Mouse (Mus musculus) liver, adult 2 months (tissue): ENCODE measurements at regions not wholly inside any gene's neighbourhood (a gene's known extent, or its start where the extent isn't known, plus 50 kb on each side); places are given as distances from the start of the nearest gene placed in this dataset.

Experiments
- DNase-seq: peaks from one replicate; pipeline ENCODE4 v3.0.0-alpha.2; 2011; ENCODE audit warnings: low read depth, low spot score; ENCODE audit errors: extremely low read depth
- H3K27ac ChIP-seq: fragments of 200-500 bp; replicated peaks from 2 replicates; pipeline ENCODE4 v1.5.1; 2012; ENCODE audit warnings: low read depth, mild to moderate bottlenecking, control low read depth, inconsistent platforms, low read length; ENCODE audit not compliant: insufficient read depth
- H3K27me3 ChIP-seq: fragments of 200-500 bp; 2 replicates; pipeline ENCODE4 v1.6.1; 2012; ENCODE audit warnings: mild to moderate bottlenecking, moderate library complexity, low read length, inconsistent platforms; ENCODE audit not compliant: control insufficient read depth, insufficient read depth
- H3K36me3 ChIP-seq: fragments of 200-500 bp; 2 replicates; pipeline ENCODE4 v1.6.1; 2012; ENCODE audit warnings: low read length, inconsistent platforms; ENCODE audit not compliant: control insufficient read depth, insufficient read depth
- H3K4me1 ChIP-seq: fragments of 200-500 bp; 2 replicates; pipeline ENCODE4 v1.6.1; 2011; ENCODE audit warnings: low read length; ENCODE audit not compliant: control insufficient read depth, insufficient read depth
- H3K4me3 ChIP-seq: fragments of 200-500 bp; 2 replicates; pipeline ENCODE4 v1.5.1; 2011; ENCODE audit warnings: low read depth, mild to moderate bottlenecking, control low read depth, low read length, moderate library complexity; ENCODE audit not compliant: insufficient read depth
- H3K79me2 ChIP-seq: fragments of 200-500 bp; 2 replicates; pipeline ENCODE4 v1.6.1; 2012; ENCODE audit warnings: inconsistent platforms, mild to moderate bottlenecking, low read length, moderate library complexity; ENCODE audit not compliant: control insufficient read depth, insufficient read depth
- H3K9ac ChIP-seq: fragments of 200-500 bp; 2 replicates; pipeline ENCODE4 v1.6.1; 2012; ENCODE audit warnings: low read depth, mild to moderate bottlenecking, control low read depth, inconsistent platforms, low read length
- CTCF ChIP-seq: fragments of 200-500 bp; IDR thresholded peaks from 2 replicates; pipeline ENCODE4 v1.5.1; 2011; ENCODE audit warnings: low read depth, low read length, control low read depth
- POLR2A ChIP-seq: fragments of 200-500 bp; IDR thresholded peaks from 2 replicates; pipeline ENCODE4 v1.6.1; 2011; ENCODE audit warnings: low read length, control low read depth; ENCODE audit not compliant: insufficient read depth; ENCODE audit errors: extremely low read depth
- WGBS: fragments of 180-500 bp; shearing (Covaris S2); methylation state at CpG from one replicate; pipeline ENCODE4 v1.1.7; 2018; 5-methylcytosine and 5-hydroxymethylcytosine counted together

- H3K27ac ChIP-seq: no peak overlapping the region
- H3K27me3 ChIP-seq: no peaks in the 10 kb centered on the region
- H3K79me2 ChIP-seq: no peaks in the 10 kb centered on the region
- DNase-seq: no peak
- H3K36me3 ChIP-seq: no peaks in the 10 kb centered on the region
- no peak overlapping the region for H3K9ac ChIP-seq
- no peak overlapping the region for H3K4me3 ChIP-seq
- TF ChIP-seq POLR2A (no peak), CTCF (no peak)
- 75% methylated on average over 1 of the region's 1 CpGs for WGBS
- 0 out of 2 replicates have a peak, but pooled peaks cover 2% of the 10 kb centered on the region for H3K4me1 ChIP-seq
Measured at GRCm38 (mm10) chr14:25292557-25292956, 166.4 kb upstream of the Zmiz1 start.

DNA sequence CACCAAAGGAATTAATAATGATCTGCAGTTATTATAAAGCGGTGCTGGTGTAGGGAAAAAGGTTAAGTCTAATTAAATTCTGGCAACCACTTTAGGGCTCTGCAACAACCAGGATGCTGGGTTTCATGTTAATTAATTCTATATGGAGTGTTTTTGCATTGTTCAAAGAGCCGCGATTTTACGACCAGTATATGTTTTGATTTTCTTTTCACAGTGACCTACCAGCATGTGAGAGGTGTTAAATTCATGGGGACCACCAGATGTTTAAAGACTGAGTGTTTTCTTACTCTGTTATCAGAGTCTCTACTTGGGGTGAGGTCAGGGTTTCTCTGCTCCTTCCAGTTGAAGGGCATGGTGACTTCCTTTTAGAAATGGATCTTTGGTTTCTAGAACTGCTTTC lies 164.8 kb upstream of the Zmiz1 start:
- no peaks in the 10 kb centered on the region for H3K27me3 ChIP-seq
- H3K27ac ChIP-seq: no peak overlapping the region
- 0 out of 2 replicates have a peak, but pooled peaks cover 2% of the 10 kb centered on the region for H3K4me1 ChIP-seq
- H3K4me3 ChIP-seq: no peak overlapping the region
- H3K79me2 ChIP-seq: no peaks in the 10 kb centered on the region
- no peak overlapping the region for H3K9ac ChIP-seq
- WGBS: 93% methylated on average over 4 of the region's 4 CpGs
- no peak for DNase-seq
- H3K36me3 ChIP-seq: no peaks in the 10 kb centered on the region
- TF ChIP-seq POLR2A (no peak), CTCF (no peak)

GRCm38 (mm10) chr14:25295688-25296350 lies 163.2 kb upstream of the Zmiz1 start:
- TF ChIP-seq CTCF: no peak
- no peak for TF ChIP-seq POLR2A
- no peak overlapping the region for H3K27ac ChIP-seq
- H3K4me1 ChIP-seq: 0 out of 2 replicates have a peak, but pooled peaks cover 2% of the 10 kb centered on the region
- WGBS: 83% methylated on average over 5 of the region's 5 CpGs
- H3K4me3 ChIP-seq: no peak overlapping the region
- no peaks in the 10 kb centered on the region for H3K27me3 ChIP-seq
- H3K79me2 ChIP-seq: no peaks in the 10 kb centered on the region
- H3K9ac ChIP-seq: no peak overlapping the region
- peak; percentile 19 for DNase-seq
- no peaks in the 10 kb centered on the region for H3K36me3 ChIP-seq

DNA sequence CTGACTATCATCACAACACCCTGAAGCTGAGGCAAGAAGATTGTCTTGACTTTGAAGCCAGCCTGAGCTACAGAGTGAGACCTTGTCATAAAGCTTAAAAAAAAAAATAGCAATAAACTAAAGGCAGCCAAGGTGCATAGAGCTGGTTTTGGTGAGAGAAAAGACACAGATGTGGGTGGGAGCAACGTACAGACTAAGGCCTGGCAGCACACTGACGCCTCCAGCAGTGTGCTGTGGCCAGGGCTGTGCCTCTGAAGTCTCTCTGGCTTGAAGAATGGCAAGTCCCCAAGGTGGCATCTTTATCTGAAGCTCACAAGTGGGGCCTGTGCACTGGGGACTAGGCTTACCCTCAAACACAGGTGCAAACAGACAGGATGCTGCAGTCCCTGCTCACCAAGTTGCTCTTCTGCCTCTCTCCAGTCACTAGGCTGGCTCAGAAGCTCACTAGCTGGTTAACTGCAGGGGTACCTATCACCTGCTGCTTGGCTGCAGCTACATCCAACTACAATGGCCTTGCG lies 159.3 kb upstream of the Zmiz1 start:
- no peaks in the 10 kb centered on the region for H3K36me3 ChIP-seq
- H3K9ac ChIP-seq: no peak overlapping the region
- TF ChIP-seq POLR2A: no peak
- H3K4me3 ChIP-seq: no peak overlapping the region
- no peaks in the 10 kb centered on the region for H3K79me2 ChIP-seq
- H3K4me1 ChIP-seq: peaks cover 7% of the 10 kb centered on the region
- 93% methylated on average over 3 of the region's 3 CpGs for WGBS
- no peaks in the 10 kb centered on the region for H3K27me3 ChIP-seq
- DNase-seq: no peak
- no peak overlapping the region for H3K27ac ChIP-seq

DNA sequence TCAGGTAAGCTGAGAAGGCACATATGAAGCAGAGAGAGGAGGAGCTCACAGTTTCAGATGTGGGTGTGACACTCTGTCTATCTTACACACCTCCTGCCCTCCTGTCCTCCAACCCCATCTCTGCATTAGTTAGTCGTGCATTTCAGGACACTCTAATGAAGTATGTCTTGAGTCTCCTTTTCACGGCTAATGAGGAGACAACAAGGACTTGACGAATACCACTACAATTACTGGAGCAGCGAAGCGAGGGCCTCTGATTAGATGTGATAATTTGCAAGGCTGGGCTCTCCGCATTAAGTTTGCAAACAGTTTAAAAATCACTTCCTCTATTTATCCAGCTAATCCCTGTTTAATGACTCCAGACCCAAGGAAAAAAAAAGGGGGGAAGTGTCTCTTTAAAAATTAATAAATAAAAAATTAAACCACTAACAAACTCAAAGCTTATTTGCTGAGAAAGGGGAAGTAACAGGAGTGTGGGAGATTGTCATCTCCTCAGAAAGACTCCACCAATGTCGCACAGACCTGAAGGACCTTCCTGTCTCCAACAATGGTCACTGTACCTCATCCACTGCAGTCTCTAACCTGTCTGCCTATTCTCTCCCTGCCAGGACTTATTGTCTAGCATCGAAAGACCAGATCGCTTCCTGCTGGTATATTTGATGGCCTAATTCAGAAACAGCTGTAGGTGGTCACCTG lies 157.5 kb upstream of the Zmiz1 start:
- Histone ChIP-seq H3K36me3 (no peaks in the 10 kb centered on the region), H3K79me2 (no peaks in the 10 kb centered on the region), H3K27ac (no peak overlapping the region), H3K27me3 (no peaks in the 10 kb centered on the region), H3K4me1 (peaks cover 9% of the 10 kb centered on the region), H3K9ac (no peak overlapping the region), H3K4me3 (no peak overlapping the region)
- TF ChIP-seq POLR2A: no peak
- no peak for TF ChIP-seq CTCF
- 79% methylated on average over 9 of the region's 9 CpGs for WGBS
- no peak for DNase-seq

DNA sequence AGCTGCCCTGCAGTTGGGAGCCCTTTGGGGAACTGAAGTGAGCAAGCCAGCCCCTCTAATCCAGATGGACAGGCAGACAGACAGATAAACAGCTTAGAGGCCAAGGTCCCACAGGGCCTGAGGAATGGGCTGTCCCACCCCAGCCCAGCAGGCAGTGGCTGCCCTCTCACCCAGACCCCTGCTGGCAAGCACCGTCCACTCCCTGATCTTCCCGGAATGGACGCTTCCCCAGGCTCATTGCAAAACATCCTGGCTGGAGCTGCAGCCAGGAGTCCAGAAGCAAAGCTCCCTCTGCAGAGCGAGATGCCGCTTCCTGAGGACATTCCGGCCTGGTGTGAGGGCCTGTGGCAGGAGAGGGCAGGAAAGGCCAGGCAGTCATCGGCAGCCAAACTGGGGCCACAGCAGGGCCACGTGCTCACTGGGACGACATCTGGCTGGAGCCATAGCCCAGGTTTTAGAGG lies 154.6 kb upstream of the Zmiz1 start:
- Histone ChIP-seq H3K27ac (peak overlapping the region; percentile 71), H3K79me2 (no peaks in the 10 kb centered on the region), H3K9ac (no peak overlapping the region), H3K4me1 (peaks cover 14% of the 10 kb centered on the region), H3K27me3 (no peaks in the 10 kb centered on the region), H3K4me3 (no peak overlapping the region), H3K36me3 (no peaks in the 10 kb centered on the region)
- TF ChIP-seq CTCF (peak; percentile 52), POLR2A (no peak)
- WGBS: 5% methylated on average over 9 of the region's 9 CpGs
- peak; percentile 87 for DNase-seq
